Mouse (Mus musculus) lung, adult 2 months (tissue): Measurements from ENCODE around the gene Gm1330.
"Not testable (repeated sequence)": the region's sequence is repeated elsewhere in the genome, so short reads cannot be mapped to it uniquely, and the experiment has no call there.

Experiments used
- CTCF ChIP-seq: fragments of 200-500 bp; IDR thresholded peaks from 2 replicates; pipeline ENCODE4 v1.5.1; 2011; ENCODE audit warnings: mild to moderate bottlenecking, low read length, control low read depth; ENCODE audit not compliant: insufficient read depth
- POLR2A ChIP-seq: fragments of 200-500 bp; IDR thresholded peaks from 2 replicates; pipeline ENCODE4 v1.6.1; 2011; ENCODE audit warnings: low read depth, mild to moderate bottlenecking, control low read depth, low read length, borderline replicate concordance; ENCODE audit errors: extremely low read depth

GRCm38 (mm10) chr2:149017137-149017536 is 14.1 kb upstream of the Gm1330 start, which contains the start of gene Gm10750:
- not testable (repeated sequence) for TF ChIP-seq CTCF, POLR2A
